Mouse (Mus musculus) myocyte (in vitro differentiated cells): ENCODE data around the gene Hnrnpa3.

ENCODE experiments used
- E2F4 ChIP-seq: IDR thresholded peaks from one replicate; pipeline ENCODE4 v1.6.1; 2011; ENCODE audit warnings: mild to moderate bottlenecking, control low read depth, moderate library complexity; ENCODE audit not compliant: insufficient read depth
- MAX ChIP-seq: IDR thresholded peaks from one replicate; pipeline ENCODE4 v1.6.1; 2011; ENCODE audit warnings: low read depth, mild to moderate bottlenecking, control low read depth
- MYOD1 ChIP-seq, 3 experiments: IDR thresholded peaks; one replicate each; pipeline ENCODE4 v1.6.1; 2011; ENCODE audit warnings: control low read depth in 2 of 3, low read depth in 2 of 3, mild to moderate bottlenecking in 2 of 3, moderate library complexity in 1 of 3; ENCODE audit not compliant: insufficient read length in 2 of 3, control insufficient read depth in 1 of 3
- POLR2A ChIP-seq: IDR thresholded peaks from one replicate; pipeline ENCODE4 v1.6.1; 2011; ENCODE audit warnings: low read depth, mild to moderate bottlenecking, control low read depth, moderate library complexity; ENCODE audit not compliant: insufficient read length
- POLR2AphosphoS2 ChIP-seq: IDR thresholded peaks from one replicate; pipeline ENCODE4 v1.6.1; 2011; ENCODE audit warnings: low read depth, control low read depth; ENCODE audit not compliant: insufficient read length
- SRF ChIP-seq: IDR thresholded peaks from one replicate; pipeline ENCODE4 v1.6.1; 2011; ENCODE audit warnings: low read depth; ENCODE audit not compliant: control insufficient read depth, insufficient read length
- TCF12 ChIP-seq: IDR thresholded peaks from one replicate; pipeline ENCODE4 v1.6.1; 2011; ENCODE audit warnings: mild to moderate bottlenecking, control low read depth; ENCODE audit not compliant: poor library complexity, insufficient read depth, severe bottlenecking
- USF1 ChIP-seq: IDR thresholded peaks from one replicate; pipeline ENCODE4 v1.6.1; 2011; ENCODE audit warnings: low read depth, mild to moderate bottlenecking, control low read depth, moderate library complexity

DNA sequence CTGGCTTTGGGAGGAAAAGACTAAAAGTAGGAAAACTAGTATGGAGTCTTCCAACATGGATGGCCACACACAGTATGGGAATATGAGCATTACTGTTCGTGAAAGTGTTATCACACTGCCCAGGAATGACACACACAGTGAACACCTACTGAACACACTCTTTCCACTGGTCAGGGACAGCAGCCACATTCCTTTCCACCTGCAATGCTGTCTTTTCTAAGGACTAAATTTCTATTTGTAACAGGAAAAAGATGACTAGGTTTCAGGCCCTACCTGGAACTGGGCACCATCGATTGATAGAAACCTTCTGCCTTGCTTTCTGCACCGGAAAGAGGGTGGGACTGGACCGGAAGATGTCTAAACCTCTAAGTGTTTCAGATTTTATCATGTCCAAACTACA lies 31.6 kb downstream of the Hnrnpa3 start:
- TF ChIP-seq USF1: no peak
- TF ChIP-seq TCF12: no peak
- no peak for TF ChIP-seq POLR2AphosphoS2
- no peak for TF ChIP-seq POLR2A
- TF ChIP-seq E2F4: no peak
- no peak for TF ChIP-seq SRF
- no peak for TF ChIP-seq MAX
- TF ChIP-seq MYOD1 (IDR thresholded peaks at IDR 0.05; ENCODE audit: control insufficient read depth in 1 of 3, insufficient read length in 2 of 3, low read depth in 2 of 3): no peak
